ENCODE assay signal across 8 mouse cellular contexts in genomic region chr1:36130307-36131035, GRCm38 (mm10).
A peak's percentile ranks its signal among the peaks of the same experiment; 100 is the strongest.
DNase-seq lines count a peak whose midpoint lies in the region; ATAC-seq and TF ChIP-seq lines count a peak whose summit lies in the region.
"Had no signal": no experiment of that assay in that cellular context is flagged by ENCODE, and none has a peak within 500 bp of the region (broad histone marks: within the 10 kb centered on the region; RNA-seq: fewer than 3 reads in every experiment).

No protein-coding gene starts in this region.

- DNase-seq in 3T3-L1 (ENCODE audit: low read depth, low spot score) = peak; percentile 96
- peak; percentile 75 for DNase-seq in c-Kit-positive CD71-positive TER-119-positive erythroid progenitor cells, embryonic 14.5 days (ENCODE audit: low spot score)
- peak; percentile 26 for DNase-seq in lung, postnatal 25 days (ENCODE audit: low spot score)
- DNase-seq in cerebellum, adult 11-12 months = no peak
- DNase-seq in frontal cortex, postnatal 25 days (ENCODE audit: low spot score in 2 of 2) = no peak

- H3K79me3 ChIP-seq in C2C12 (ENCODE audit: low read depth) = no peaks in the 10 kb centered on the region

- ATAC-seq in cerebellum, adult (ENCODE audit: insufficient number of reproducible peaks, low FRiP score, low TSS enrichment) = no peak
- ATAC-seq: hindbrain, embryonic 16.5 days had no signal

- no peak overlapping the region for H3K4me3 ChIP-seq in C2C12 (ENCODE audit: insufficient read depth, poor library complexity, severe bottlenecking)

- H3K36me3 ChIP-seq in C2C12 (ENCODE audit: control insufficient read depth, insufficient read depth) = no peaks in the 10 kb centered on the region

- no peak for TF ChIP-seq CTCF in C2C12 (IDR thresholded peaks at IDR 0.05; ENCODE audit: control insufficient read depth, insufficient read depth, insufficient read length)

- H3K27me3 ChIP-seq in C2C12 (ENCODE audit: control insufficient read depth, insufficient read depth, insufficient read length) = no peaks in the 10 kb centered on the region

- H3ac ChIP-seq in C2C12 (ENCODE audit: control insufficient read depth, insufficient read length, low read depth) = peak overlapping the region; percentile 7

- H3K79me2 ChIP-seq in C2C12 (ENCODE audit: control insufficient read depth, insufficient read depth) = no peaks in the 10 kb centered on the region

TF ChIP-seq in C2C12, 6 proteins besides CTCF, POLR2A, EP300 and RAD21:
- TF ChIP-seq MYOD1 (IDR thresholded peaks at IDR 0.05; ENCODE audit: control insufficient read depth, insufficient read length, low read depth) (peak; percentile 77), FOSL1 (IDR thresholded peaks at IDR 0.05; ENCODE audit: insufficient read depth, low read length, poor library complexity, severe bottlenecking) (peak; percentile 64), MAX (IDR thresholded peaks at IDR 0.05) (no peak), CEBPB (IDR thresholded peaks at IDR 0.05; ENCODE audit: low read depth) (no peak), MYOG (IDR thresholded peaks at IDR 0.05; ENCODE audit: control insufficient read depth, extremely low read depth, insufficient read length) (no peak), USF1 (IDR thresholded peaks at IDR 0.05; ENCODE audit: low read depth) (no peak)

Comparison
In these comparisons a context has a peak if more than half of its experiments do, and no peak if none do; other contexts are left out.
1. DNase-seq: peak in 3T3-L1 (single experiment), c-Kit-positive CD71-positive TER-119-positive erythroid progenitor cells, embryonic 14.5 days (single experiment) and lung, postnatal 25 days (single experiment); none in cerebellum, adult 11-12 months (single experiment) and frontal cortex, postnatal 25 days (0 of 2).